Mouse (Mus musculus): ENCODE measurements around the gene Tmem221.

DNA sequence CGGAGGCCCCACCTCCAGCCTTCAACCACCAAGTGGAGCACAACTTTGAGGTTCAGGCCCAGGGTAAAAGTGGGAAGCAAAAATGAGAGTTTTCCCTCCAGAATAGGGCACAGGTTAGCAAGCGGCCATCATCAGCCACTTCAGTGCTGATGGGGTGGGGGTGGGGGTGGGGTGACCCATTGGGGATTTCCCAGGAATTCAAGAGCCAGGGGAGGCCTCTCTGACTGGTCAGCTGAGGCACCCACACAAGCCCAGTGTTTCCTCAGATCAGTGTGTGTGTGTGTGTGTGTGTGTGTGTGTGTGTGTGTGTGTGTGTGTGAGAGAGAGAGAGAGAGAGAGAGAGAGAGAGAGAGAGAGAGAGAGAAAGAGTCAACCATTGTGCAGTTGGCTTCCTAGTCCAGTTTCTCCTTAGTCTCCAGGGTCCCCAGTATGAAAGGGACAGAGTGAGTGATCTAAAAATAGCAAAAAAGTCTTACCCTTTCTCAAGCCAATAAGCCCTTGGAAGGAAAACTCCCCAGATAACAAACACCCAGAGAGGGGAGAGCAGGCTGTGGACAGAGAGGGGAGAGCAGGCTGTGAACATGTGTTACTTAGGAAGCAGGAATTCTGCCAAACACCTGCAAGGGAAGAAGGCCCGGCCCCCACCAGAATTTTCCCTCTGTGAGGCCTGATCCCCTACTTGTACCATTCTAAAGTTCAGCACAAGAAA, 31.4 kb downstream of the Tmem221 start:
- TF ChIP-seq POLR2A (IDR thresholded peaks at IDR 0.05; ENCODE audit: borderline replicate concordance, extremely low read depth, low read depth, low read length) (no peak), CTCF (IDR thresholded peaks at IDR 0.05; ENCODE audit: insufficient read depth, low read length) (no peak)

Data from lung, adult 2 months (tissue).